Mouse (Mus musculus) urinary bladder, postnatal 4 days (tissue): ENCODE results near the gene Lcn10.
A peak's percentile ranks its signal among the peaks of the same experiment; 100 is the strongest.
"Not testable (repeated sequence)": the region's sequence is repeated elsewhere in the genome, so short reads cannot be mapped to it uniquely, and the experiment has no call there.

Experiments used
- DNase-seq, 2 experiments: peaks; one replicate each; pipeline ENCODE4 v3.0.0; 2021 to 2022; ENCODE audit warnings: low spot score in 2 of 2

The Lcn10 gene

GRCm38 (mm10) chr2:25682426-25682825, at the start of gene Lcn10:
Lcn10 (plus strand) TSS chr2:25682726.
- DNase-seq, result no peak

GRCm38 (mm10) chr2:25633616-25634015, 48.9 kb upstream of the Lcn10 start:
- no peak for DNase-seq

- DNase-seq, result no peak
Observed at GRCm38 (mm10) chr2:25634046-25634445, 48.5 kb upstream of the Lcn10 start.

GRCm38 (mm10) chr2:25639890-25640289, 42.6 kb upstream of the Lcn10 start:
- DNase-seq, result no peak

GRCm38 (mm10) chr2:25652902-25653301, 29.6 kb upstream of the Lcn10 start, which contains the start of gene Lcn8:
Lcn8 (plus strand) TSS chr2:25653120.
- no peak for DNase-seq

- DNase-seq, result no peak
Observed at GRCm38 (mm10) chr2:25654502-25654901, 28.0 kb upstream of the Lcn10 start.

GRCm38 (mm10) chr2:25656691-25657090, 25.8 kb upstream of the Lcn10 start:
- no peak for DNase-seq

- DNase-seq, result no peak
Observed at GRCm38 (mm10) chr2:25657246-25657645, 25.3 kb upstream of the Lcn10 start.

- no peak for DNase-seq
Observed at GRCm38 (mm10) chr2:25657652-25658051, 24.9 kb upstream of the Lcn10 start, which contains the start of gene Lcn5. Lcn5 (plus strand) TSS chr2:25657952.

- DNase-seq, result no peak
Observed at GRCm38 (mm10) chr2:25660279-25660678, 22.2 kb upstream of the Lcn10 start.

- no peak for DNase-seq
Observed at GRCm38 (mm10) chr2:25661245-25661970, 21.1 kb upstream of the Lcn10 start.

GRCm38 (mm10) chr2:25663511-25663910, 19.0 kb upstream of the Lcn10 start:
- no peak for DNase-seq

- no peak for DNase-seq
Observed at GRCm38 (mm10) chr2:25664125-25664524, 18.4 kb upstream of the Lcn10 start.

GRCm38 (mm10) chr2:25666516-25666915, 16.0 kb upstream of the Lcn10 start:
- no peak for DNase-seq

GRCm38 (mm10) chr2:25676486-25676885, 6.0 kb upstream of the Lcn10 start, which contains the start of gene Lcn6:
Lcn6 (plus strand) TSS chr2:25676786.
- DNase-seq, result no peak

- no peak for DNase-seq
Observed at GRCm38 (mm10) chr2:25679559-25679958, 3.0 kb upstream of the Lcn10 start.

- no peak for DNase-seq
Observed at GRCm38 (mm10) chr2:25686941-25687340, 4.4 kb downstream of the Lcn10 start.

- DNase-seq, result peak; percentile 38 to 77
Observed at GRCm38 (mm10) chr2:25694605-25695004, 12.1 kb downstream of the Lcn10 start.

- no peak for DNase-seq
Observed at GRCm38 (mm10) chr2:25696951-25697350, 14.4 kb downstream of the Lcn10 start.

- no peak for DNase-seq
Observed at GRCm38 (mm10) chr2:25698696-25699095, 16.2 kb downstream of the Lcn10 start.

GRCm38 (mm10) chr2:25699743-25700142, 17.2 kb downstream of the Lcn10 start, which contains the start of gene Obp2a:
Obp2a (plus strand) TSS chr2:25700043.
- DNase-seq, result not testable (repeated sequence)

- no peak for DNase-seq
Observed at GRCm38 (mm10) chr2:25701001-25701400, 18.5 kb downstream of the Lcn10 start.

GRCm38 (mm10) chr2:25703706-25704105, 21.2 kb downstream of the Lcn10 start:
- no peak for DNase-seq
